Mouse (Mus musculus): ENCODE results near the gene Lrrc31. TPM values are rescaled to one million over a fixed set of nuclear protein-coding genes. Genes with fewer than 3 reads are reported as not detected.
"Not testable (repeated sequence)": the region's sequence is repeated elsewhere in the genome, so short reads cannot be mapped to it uniquely, and the experiment has no call there.

The Lrrc31 gene
- polyA plus RNA-seq (2014; fragmentation: Nextera tagmentation; extraction: Ambion mirVana): not detected in 2 replicates

- H3K36me3 ChIP-seq (ENCODE audit: control insufficient read depth, insufficient read depth, low read length); H3K27ac ChIP-seq (ENCODE audit: low read depth, low read length); H3K4me1 ChIP-seq (ENCODE audit: control insufficient read depth, insufficient read depth, low read length); H3K4me2 ChIP-seq; H3K9ac ChIP-seq (ENCODE audit: low read length); ATAC-seq (ENCODE audit: low FRiP score); DNase-seq (ENCODE audit: low spot score, missing footprints); H3K27me3 ChIP-seq (ENCODE audit: control insufficient read depth, insufficient read depth, low read length); H3K4me3 ChIP-seq (ENCODE audit: low read depth, low read length); H3K9me3 ChIP-seq (ENCODE audit: control insufficient read depth, low read length): not testable (repeated sequence)
- WGBS: 89% methylated on average over 6 of the region's 6 CpGs
Measured at GRCm38 (mm10) chr3:30699711-30700505, at the start of gene Lrrc31. TSS of gene Lrrc31 (minus strand) at chr3:30699843.

GRCm38 (mm10) chr3:30748316-30748715 is 48.7 kb upstream of the Lrrc31 start:
- Histone ChIP-seq H3K4me2 (no peak overlapping the region), H3K4me1 (ENCODE audit: control insufficient read depth, insufficient read depth, low read length) (no peaks in the 10 kb centered on the region), H3K27ac (ENCODE audit: low read depth, low read length) (no peak overlapping the region), H3K9me3 (ENCODE audit: control insufficient read depth, low read length) (no peaks in the 10 kb centered on the region), H3K36me3 (ENCODE audit: control insufficient read depth, insufficient read depth, low read length) (no peaks in the 10 kb centered on the region), H3K27me3 (ENCODE audit: control insufficient read depth, insufficient read depth, low read length) (no peaks in the 10 kb centered on the region), H3K9ac (ENCODE audit: low read length) (no peak overlapping the region), H3K4me3 (ENCODE audit: low read depth, low read length) (no peak overlapping the region)
- ATAC-seq (ENCODE audit: low FRiP score) (no peak), DNase-seq (ENCODE audit: low spot score, missing footprints) (no peak)
- 87% methylated on average over 9 of the region's 9 CpGs for WGBS

- WGBS: 73% methylated on average over 7 of the region's 7 CpGs
Measured at GRCm38 (mm10) chr3:30746006-30746405, 46.4 kb upstream of the Lrrc31 start, which contains the start of gene Samd7. TSS of gene Samd7 (plus strand) at chr3:30746293.

GRCm38 (mm10) chr3:30742891-30743290 is 43.2 kb upstream of the Lrrc31 start:
- Histone ChIP-seq H3K4me2 (no peak overlapping the region), H3K27me3 (ENCODE audit: control insufficient read depth, insufficient read depth, low read length) (no peaks in the 10 kb centered on the region), H3K9ac (ENCODE audit: low read length) (no peak overlapping the region), H3K4me1 (ENCODE audit: control insufficient read depth, insufficient read depth, low read length) (no peaks in the 10 kb centered on the region), H3K9me3 (ENCODE audit: control insufficient read depth, low read length) (no peaks in the 10 kb centered on the region), H3K27ac (ENCODE audit: low read depth, low read length) (no peak overlapping the region), H3K36me3 (ENCODE audit: control insufficient read depth, insufficient read depth, low read length) (no peaks in the 10 kb centered on the region), H3K4me3 (ENCODE audit: low read depth, low read length) (no peak overlapping the region)
- 87% methylated on average over 7 of the region's 7 CpGs for WGBS
- no peak for ATAC-seq (ENCODE audit: low FRiP score)
- no peak for DNase-seq (ENCODE audit: low spot score, missing footprints)

More at GRCm38 (mm10) chr3:30746006-30746405, 46.4 kb upstream of the Lrrc31 start, which contains the start of gene Samd7:
- no peak within 1 kb of the TSS for H3K4me3 ChIP-seq (ENCODE audit: low read depth, low read length)
- H3K27me3 ChIP-seq (ENCODE audit: control insufficient read depth, insufficient read depth, low read length): no peaks in the 10 kb centered on the region
- no peak within 1 kb of the TSS for H3K27ac ChIP-seq (ENCODE audit: low read depth, low read length)
- no peaks in the 10 kb centered on the region for H3K9me3 ChIP-seq (ENCODE audit: control insufficient read depth, low read length)
- ATAC-seq (ENCODE audit: low FRiP score): no peak
- H3K9ac ChIP-seq (ENCODE audit: low read length): no peak within 1 kb of the TSS
- no peaks in the 10 kb centered on the region for H3K36me3 ChIP-seq (ENCODE audit: control insufficient read depth, insufficient read depth, low read length)
- H3K4me1 ChIP-seq (ENCODE audit: control insufficient read depth, insufficient read depth, low read length): no peaks in the 10 kb centered on the region
- DNase-seq (ENCODE audit: low spot score, missing footprints): no peak
- no peak within 1 kb of the TSS for H3K4me2 ChIP-seq

GRCm38 (mm10) chr3:30741306-30741705 is 41.7 kb upstream of the Lrrc31 start:
- H3K27ac ChIP-seq (ENCODE audit: low read depth, low read length): no peak overlapping the region
- peaks cover 2% of the 10 kb centered on the region; the same call in 1 of the 2 replicates for H3K4me1 ChIP-seq (ENCODE audit: control insufficient read depth, insufficient read depth, low read length)
- WGBS: 85% methylated on average over 6 of the region's 6 CpGs
- H3K36me3 ChIP-seq (ENCODE audit: control insufficient read depth, insufficient read depth, low read length): no peaks in the 10 kb centered on the region
- H3K27me3 ChIP-seq (ENCODE audit: control insufficient read depth, insufficient read depth, low read length): no peaks in the 10 kb centered on the region
- DNase-seq (ENCODE audit: low spot score, missing footprints) (no peak), ATAC-seq (ENCODE audit: low FRiP score) (no peak)
- H3K4me3 ChIP-seq (ENCODE audit: low read depth, low read length): no peak overlapping the region
- H3K4me2 ChIP-seq: no peak overlapping the region
- H3K9ac ChIP-seq (ENCODE audit: low read length): no peak overlapping the region
- no peaks in the 10 kb centered on the region for H3K9me3 ChIP-seq (ENCODE audit: control insufficient read depth, low read length)

- Histone ChIP-seq H3K4me2 (no peak overlapping the region), H3K4me1 (ENCODE audit: control insufficient read depth, insufficient read depth, low read length) (peaks cover 2% of the 10 kb centered on the region; the same call in 1 of the 2 replicates), H3K27ac (ENCODE audit: low read depth, low read length) (no peak overlapping the region), H3K36me3 (ENCODE audit: control insufficient read depth, insufficient read depth, low read length) (no peaks in the 10 kb centered on the region), H3K9ac (ENCODE audit: low read length) (peak overlapping the region; percentile 5; the same call in 1 of the 2 replicates), H3K9me3 (ENCODE audit: control insufficient read depth, low read length) (no peaks in the 10 kb centered on the region), H3K27me3 (ENCODE audit: control insufficient read depth, insufficient read depth, low read length) (no peaks in the 10 kb centered on the region), H3K4me3 (ENCODE audit: low read depth, low read length) (no peak overlapping the region)
- 76% methylated on average over 9 of the region's 9 CpGs for WGBS
- ATAC-seq (ENCODE audit: low FRiP score) (no peak), DNase-seq (ENCODE audit: low spot score, missing footprints) (no peak)
Measured at GRCm38 (mm10) chr3:30736809-30737208, 37.2 kb upstream of the Lrrc31 start.

GRCm38 (mm10) chr3:30729046-30729445 is 29.4 kb upstream of the Lrrc31 start:
- H3K9ac ChIP-seq (ENCODE audit: low read length): no peak overlapping the region
- H3K9me3 ChIP-seq (ENCODE audit: control insufficient read depth, low read length): no peaks in the 10 kb centered on the region
- H3K4me3 ChIP-seq (ENCODE audit: low read depth, low read length): no peak overlapping the region
- no peak overlapping the region for H3K27ac ChIP-seq (ENCODE audit: low read depth, low read length)
- H3K4me1 ChIP-seq (ENCODE audit: control insufficient read depth, insufficient read depth, low read length): no peaks in the 10 kb centered on the region
- H3K4me2 ChIP-seq: no peak overlapping the region
- ATAC-seq (ENCODE audit: low FRiP score): no peak
- WGBS: 89% methylated on average over 5 of the region's 5 CpGs
- H3K27me3 ChIP-seq (ENCODE audit: control insufficient read depth, insufficient read depth, low read length): no peaks in the 10 kb centered on the region
- DNase-seq (ENCODE audit: low spot score, missing footprints): no peak
- H3K36me3 ChIP-seq (ENCODE audit: control insufficient read depth, insufficient read depth, low read length): no peaks in the 10 kb centered on the region

- Histone ChIP-seq H3K4me1 (ENCODE audit: control insufficient read depth, insufficient read depth, low read length) (no peaks in the 10 kb centered on the region), H3K9ac (ENCODE audit: low read length) (no peak overlapping the region), H3K36me3 (ENCODE audit: control insufficient read depth, insufficient read depth, low read length) (no peaks in the 10 kb centered on the region), H3K27me3 (ENCODE audit: control insufficient read depth, insufficient read depth, low read length) (no peaks in the 10 kb centered on the region), H3K9me3 (ENCODE audit: control insufficient read depth, low read length) (no peaks in the 10 kb centered on the region), H3K27ac (ENCODE audit: low read depth, low read length) (no peak overlapping the region), H3K4me3 (ENCODE audit: low read depth, low read length) (no peak overlapping the region), H3K4me2 (no peak overlapping the region)
- 87% methylated on average over 4 of the region's 4 CpGs for WGBS
- ATAC-seq (ENCODE audit: low FRiP score) (no peak), DNase-seq (ENCODE audit: low spot score, missing footprints) (no peak)
Measured at GRCm38 (mm10) chr3:30727209-30727608, 27.6 kb upstream of the Lrrc31 start.

GRCm38 (mm10) chr3:30725514-30725913 is 25.9 kb upstream of the Lrrc31 start:
- H3K4me2 ChIP-seq: no peak overlapping the region
- H3K36me3 ChIP-seq (ENCODE audit: control insufficient read depth, insufficient read depth, low read length): no peaks in the 10 kb centered on the region
- H3K4me3 ChIP-seq (ENCODE audit: low read depth, low read length): no peak overlapping the region
- H3K27ac ChIP-seq (ENCODE audit: low read depth, low read length): no peak overlapping the region
- no peaks in the 10 kb centered on the region for H3K27me3 ChIP-seq (ENCODE audit: control insufficient read depth, insufficient read depth, low read length)
- H3K9ac ChIP-seq (ENCODE audit: low read length): no peak overlapping the region
- ATAC-seq (ENCODE audit: low FRiP score) (no peak), DNase-seq (ENCODE audit: low spot score, missing footprints) (no peak)
- no peaks in the 10 kb centered on the region for H3K4me1 ChIP-seq (ENCODE audit: control insufficient read depth, insufficient read depth, low read length)
- H3K9me3 ChIP-seq (ENCODE audit: control insufficient read depth, low read length): no peaks in the 10 kb centered on the region
- WGBS: 83% methylated on average over 7 of the region's 7 CpGs

Measured in midbrain, embryonic 11.5 days (tissue).